ENCODE assay signal across 20 mouse cellular contexts in the genomic region with DNA sequence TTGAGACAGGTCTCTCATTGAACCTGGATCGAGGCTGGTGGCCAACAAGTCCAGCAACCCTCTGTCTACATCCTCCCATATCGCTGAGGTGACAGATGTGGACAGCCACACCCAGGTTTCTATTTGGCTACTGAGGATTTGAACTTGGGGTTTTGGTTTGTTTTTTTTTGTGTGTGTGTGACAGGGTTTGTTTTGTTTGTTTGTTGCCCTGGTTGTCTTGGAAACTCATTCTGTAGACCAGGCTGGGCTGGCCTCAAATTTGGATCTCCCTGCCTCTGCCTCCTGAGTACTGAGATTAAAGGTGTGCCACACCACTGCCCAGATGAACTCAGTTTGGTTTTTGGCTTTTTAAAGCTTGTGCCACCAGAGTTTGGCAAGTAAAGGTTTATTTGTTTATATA. TPM values are rescaled to one million over a fixed set of nuclear protein-coding genes. Genes with fewer than 3 reads are reported as not detected.
A peak's percentile ranks its signal among the peaks of the same experiment; 100 is the strongest.
DNase-seq lines count a peak whose midpoint lies in the region; ATAC-seq and TF ChIP-seq lines count a peak whose summit lies in the region.
"Had no signal": no experiment of that assay in that cellular context is flagged by ENCODE, and none has a peak within 500 bp of the region (broad histone marks: within the 10 kb centered on the region; RNA-seq: fewer than 3 reads in every experiment).

No protein-coding gene starts in this region.

- no peak overlapping the region for H3K4me2 ChIP-seq in liver, embryonic 12.5 days
- no peak overlapping the region for H3K4me2 ChIP-seq in liver, embryonic 11.5 days
- no peak overlapping the region for H3K4me2 ChIP-seq in CH12.LX (ENCODE audit: insufficient read depth, low read depth, poor library complexity, severe bottlenecking)
- H3K4me2 ChIP-seq: forebrain, embryonic 15.5 days had no signal

- H3K4me3 ChIP-seq in gastrocnemius, adult 2 months: no peak overlapping the region
- H3K4me3 ChIP-seq in liver, embryonic 12.5 days: no peak overlapping the region
- H3K4me3 ChIP-seq in liver, embryonic 11.5 days (ENCODE audit: low read depth, low read length): no peak overlapping the region
- H3K4me3 ChIP-seq in CH12.LX (replicated peaks in 1 of 3; ENCODE audit: low read depth in 2 of 3, low read length in 2 of 3, poor library complexity in 1 of 3): no peak overlapping the region
- H3K4me3 ChIP-seq in layer of hippocampus, adult 2 months: no peak overlapping the region
- H3K4me3 ChIP-seq: forebrain, embryonic 15.5 days; heart, embryonic 10.5 days had no signal

- DNase-seq in gastrocnemius, adult 2 months: no peak
- DNase-seq in gastrocnemius, postnatal 4 days (ENCODE audit: low spot score in 2 of 2): no peak
- DNase-seq in liver, embryonic 11.5 days (ENCODE audit: low spot score): no peak
- DNase-seq in CH12.LX (ENCODE audit: extremely low read depth): no peak
- peak; percentile 85 for DNase-seq in induced T-regulatory cell, adult 2 months (ENCODE audit: low read depth)
- no peak for DNase-seq in layer of hippocampus, adult 2 months (ENCODE audit: low spot score in 2 of 2)
- DNase-seq in gastrocnemius, adult 18-20 months (ENCODE audit: low spot score): no peak
- DNase-seq: adrenal gland, adult 2 months; adrenal gland, postnatal 25 days; cerebellum, adult 2 months; cerebellum, postnatal 10 days; heart, postnatal 36 days; kidney, adult 11 months; kidney, adult 9 months had no signal

- peaks cover 55% of the 10 kb centered on the region for H3K79me2 ChIP-seq in CH12.LX (replicated peaks; ENCODE audit: control insufficient read depth, extremely low read depth, insufficient read depth, poor library complexity, severe bottlenecking)

- peaks cover 28% of the 10 kb centered on the region for H3K4me1 ChIP-seq in liver, embryonic 12.5 days
- 0 out of 2 replicates have a peak, but pooled peaks cover 2% of the 10 kb centered on the region for H3K4me1 ChIP-seq in liver, embryonic 11.5 days (replicated peaks; ENCODE audit: control insufficient read depth, insufficient read depth, low read length)
- H3K4me1 ChIP-seq in CH12.LX (ENCODE audit: control insufficient read depth in 1 of 2, insufficient read depth in 2 of 2): peaks cover 0 to 39% of the 10 kb centered on the region in 2 experiments; a peak in 3 of 4 replicates

- peak overlapping the region; percentile 99 for H3K27ac ChIP-seq in gastrocnemius, adult 2 months
- 0 out of 2 replicates have a peak overlapping the region, but pooled peaks have one; percentile 6 for H3K27ac ChIP-seq in liver, embryonic 12.5 days
- no peak overlapping the region for H3K27ac ChIP-seq in liver, embryonic 11.5 days (ENCODE audit: low read depth, low read length)
- no peak overlapping the region for H3K27ac ChIP-seq in CH12.LX (ENCODE audit: insufficient read depth, low read depth)
- H3K27ac ChIP-seq in layer of hippocampus, adult 2 months: no peak overlapping the region
- H3K27ac ChIP-seq: forebrain, embryonic 15.5 days; heart, embryonic 10.5 days had no signal

- TF ChIP-seq CTCF in gastrocnemius, adult 2 months (IDR thresholded peaks at IDR 0.05): no peak
- 0 out of 4 replicates have a peak, but pooled peaks of 1 of the 2 experiments have one; percentile 0 for TF ChIP-seq CTCF in CH12.LX (conservative IDR thresholded peaks at IDR 0.05 in 1 of 2, IDR thresholded peaks at IDR 0.05 in 1 of 2; ENCODE audit: low read depth in 2 of 2, low read length in 2 of 2)
- TF ChIP-seq CTCF in layer of hippocampus, adult 2 months (conservative IDR thresholded peaks at IDR 0.05): no peak

- intact Hi-C loops in gastrocnemius, adult 2 months (cut with DNase I): no loop called here

- no peak for ATAC-seq in liver, embryonic 12.5 days
- ATAC-seq in liver, embryonic 11.5 days (replicated peaks; ENCODE audit: low FRiP score): no peak
- ATAC-seq: forebrain, embryonic 15.5 days; hindbrain, embryonic 16.5 days had no signal

- in situ Hi-C loops in CH12.LX (cut with MboI; ENCODE audit: low pct_ligation_motif_present, low pct_unique_long_range_greater_than_20kb, low sequenced_read_pairs): loop anchor here (5.0 kb wide), 1 partner anchor 34 kb away; no protein-coding TSS in a partner anchor

- no peak for TF ChIP-seq EP300 in CH12.LX (IDR thresholded peaks at IDR 0.05; ENCODE audit: low read length)

- 0 out of 2 replicates have a peak, but pooled peaks have one; percentile 13 for TF ChIP-seq POLR2A in CH12.LX (IDR thresholded peaks at IDR 0.05; ENCODE audit: low read depth, low read length)

- dilution Hi-C loops in CH12.LX (cut with MboI; ENCODE audit: extremely low pct_ligation_motif_present, extremely low pct_unique_long_range_greater_than_20kb, low sequenced_read_pairs): no loop called here

- peaks cover 66% of the 10 kb centered on the region for H3K36me3 ChIP-seq in liver, embryonic 12.5 days
- peaks cover 21% of the 10 kb centered on the region for H3K36me3 ChIP-seq in liver, embryonic 11.5 days (ENCODE audit: control insufficient read depth, insufficient read depth, low read length)
- H3K36me3 ChIP-seq in CH12.LX (replicated peaks in 1 of 2; ENCODE audit: control insufficient read depth in 1 of 2, insufficient read depth in 1 of 2, low read length in 1 of 2): peaks cover 40 to 68% of the 10 kb centered on the region in 2 experiments

- 89% methylated on average over 2 of the region's 2 CpGs for WGBS in liver, embryonic 12.5 days (ENCODE audit: insufficient replicate concordance)
- 98% methylated on average over 2 of the region's 2 CpGs for WGBS in liver, embryonic 11.5 days

- H3K9ac ChIP-seq in liver, embryonic 12.5 days: no peak overlapping the region
- no peak overlapping the region for H3K9ac ChIP-seq in liver, embryonic 11.5 days (ENCODE audit: low read depth, low read length)
- H3K9ac ChIP-seq in CH12.LX (ENCODE audit: insufficient read depth, low read depth): no peak overlapping the region
- H3K9ac ChIP-seq: forebrain, embryonic 15.5 days had no signal

- no peak for TF ChIP-seq RAD21 in CH12.LX (IDR thresholded peaks at IDR 0.05; ENCODE audit: low read depth, low read length)

- H3K27me3 ChIP-seq in liver, embryonic 12.5 days (replicated peaks): no peaks in the 10 kb centered on the region
- H3K27me3 ChIP-seq in liver, embryonic 11.5 days (replicated peaks; ENCODE audit: control insufficient read depth, insufficient read depth, low read length): no peaks in the 10 kb centered on the region
- H3K27me3 ChIP-seq in CH12.LX (replicated peaks): no peaks in the 10 kb centered on the region
- H3K27me3 ChIP-seq: forebrain, embryonic 15.5 days had no signal

- no peaks in the 10 kb centered on the region for H3K9me3 ChIP-seq in liver, embryonic 12.5 days (replicated peaks)
- H3K9me3 ChIP-seq in liver, embryonic 11.5 days (ENCODE audit: control insufficient read depth, low read length): no peaks in the 10 kb centered on the region
- H3K9me3 ChIP-seq in CH12.LX (replicated peaks; ENCODE audit: low read length): peaks cover 3% of the 10 kb centered on the region
- H3K9me3 ChIP-seq: forebrain, embryonic 15.5 days; heart, embryonic 10.5 days had no signal

RNA-seq across cellular contexts. Expression of a gene that starts 5.3 kb away (rescaled TPM):
- 10 to 100 TPM in 1 of 2 experiments, 1 to 10 TPM in 1; 9.1 to 12.0 TPM for total RNA-seq in gastrocnemius, adult 2 months (2021)
- 10 to 100 TPM; 18.0 to 18.8 TPM for total RNA-seq in gastrocnemius, postnatal 4 days (2021)
- polyA plus RNA-seq in liver, embryonic 12.5 days (2016; fragmentation: Nextera tagmentation; extraction: Ambion mirVana): 11.0 and 11.4 TPM in 2 replicates
- 9.1 and 9.3 TPM in 2 replicates for polyA plus RNA-seq in liver, embryonic 11.5 days (2014; fragmentation: Nextera tagmentation; extraction: Ambion mirVana)
- 14.7 and 18.2 TPM in 2 replicates for total RNA-seq in CH12.LX (2012; rRNA removed)
- total RNA-seq in CH12.LX (2014; rRNA removed): 15.4 and 16.6 TPM in 2 replicates
- 20.6 and 21.1 TPM in 2 replicates for polyA plus RNA-seq in CH12.LX (2012; ENCODE audit: insufficient read length, low read depth)
- 10 to 100 TPM; 15.4 to 20.0 TPM for total RNA-seq in layer of hippocampus, adult 2 months (2021)
- total RNA-seq in gastrocnemius, adult 18-20 months (2021): 10 to 100 TPM in 1 of 2 experiments, 1 to 10 TPM in 1; 7.1 to 10.0 TPM

RNA-seq across cellular contexts. Expression of a gene that starts 5.5 kb away (rescaled TPM):
- 10 to 100 TPM; 13.7 to 16.4 TPM for total RNA-seq in gastrocnemius, adult 2 months (2021)
- total RNA-seq in gastrocnemius, postnatal 4 days (2021): 10 to 100 TPM; 48.1 to 49.2 TPM
- polyA plus RNA-seq in liver, embryonic 12.5 days (2016; fragmentation: Nextera tagmentation; extraction: Ambion mirVana): 59.6 and 60.9 TPM in 2 replicates
- polyA plus RNA-seq in liver, embryonic 11.5 days (2014; fragmentation: Nextera tagmentation; extraction: Ambion mirVana): 93.6 and 102 TPM in 2 replicates
- 55.3 and 82.3 TPM in 2 replicates for total RNA-seq in CH12.LX (2012; rRNA removed)
- 66.3 and 71.1 TPM in 2 replicates for total RNA-seq in CH12.LX (2014; rRNA removed)
- polyA plus RNA-seq in CH12.LX (2012; ENCODE audit: insufficient read length, low read depth): 123 and 128 TPM in 2 replicates
- total RNA-seq in layer of hippocampus, adult 2 months (2021): 10 to 100 TPM; 67.5 to 77.5 TPM
- total RNA-seq in gastrocnemius, adult 18-20 months (2021): 10 to 100 TPM; 12.4 to 17.1 TPM

RNA-seq across cellular contexts. Expression of a gene that starts 8.9 kb away (rescaled TPM):
- total RNA-seq in gastrocnemius, adult 2 months (2021): 10 to 100 TPM; 52.0 to 84.9 TPM
- 10 to 100 TPM; 30.9 to 34.4 TPM for total RNA-seq in gastrocnemius, postnatal 4 days (2021)
- 4.3 and 4.5 TPM in 2 replicates for polyA plus RNA-seq in liver, embryonic 12.5 days (2016; fragmentation: Nextera tagmentation; extraction: Ambion mirVana)
- polyA plus RNA-seq in liver, embryonic 11.5 days (2014; fragmentation: Nextera tagmentation; extraction: Ambion mirVana): 8.6 and 8.7 TPM in 2 replicates
- total RNA-seq in CH12.LX (2012; rRNA removed) (10.0 and 11.5 TPM in 2 replicates), CH12.LX (2014; rRNA removed) (9.5 and 10.0 TPM in 2 replicates)
- 23.9 and 24.2 TPM in 2 replicates for polyA plus RNA-seq in CH12.LX (2012; ENCODE audit: insufficient read length, low read depth)
- total RNA-seq in layer of hippocampus, adult 2 months (2021): 100 to 1,000 TPM; 287 to 294 TPM
- total RNA-seq in gastrocnemius, adult 18-20 months (2021): 10 to 100 TPM; 69.8 to 83.1 TPM

RNA-seq across cellular contexts. Expression of a gene that starts 18.4 kb away (rescaled TPM):
- total RNA-seq in gastrocnemius, adult 2 months (2021): under 1 TPM in 1 of 2 experiments, not detected in 1; 0.11 TPM
- total RNA-seq in gastrocnemius, postnatal 4 days (2021): under 1 TPM in 1 of 2 experiments, not detected in 1; 0.18 TPM
- 0.33 and 0.38 TPM in 2 replicates for polyA plus RNA-seq in liver, embryonic 12.5 days (2016; fragmentation: Nextera tagmentation; extraction: Ambion mirVana)
- polyA plus RNA-seq in liver, embryonic 11.5 days (2014; fragmentation: Nextera tagmentation; extraction: Ambion mirVana): 0.95 and 1.0 TPM in 2 replicates
- total RNA-seq in CH12.LX (2012; rRNA removed): not detected in 2 replicates
- total RNA-seq in CH12.LX (2014; rRNA removed): not detected in 2 replicates
- not detected in 2 replicates for polyA plus RNA-seq in CH12.LX (2012; ENCODE audit: insufficient read length, low read depth)
- under 1 TPM; 0.25 to 0.54 TPM for total RNA-seq in layer of hippocampus, adult 2 months (2021)
- total RNA-seq in gastrocnemius, adult 18-20 months (2021): not detected
- total RNA-seq: heart, postnatal 36 days had no signal
- polyA plus RNA-seq: embryonic facial prominence, embryonic 11.5 days; hindbrain, embryonic 11.5 days had no signal

RNA-seq across cellular contexts. Expression of a gene that starts 28.0 kb away (rescaled TPM):
- under 1 TPM in 1 of 2 experiments, not detected in 1; 0.31 TPM for total RNA-seq in gastrocnemius, adult 2 months (2021)
- total RNA-seq in gastrocnemius, postnatal 4 days (2021): under 1 TPM; 0.16 to 0.29 TPM
- not detected in 2 replicates for polyA plus RNA-seq in liver, embryonic 12.5 days (2016; fragmentation: Nextera tagmentation; extraction: Ambion mirVana)
- 0.08 and 0.25 TPM in 2 replicates for polyA plus RNA-seq in liver, embryonic 11.5 days (2014; fragmentation: Nextera tagmentation; extraction: Ambion mirVana)
- total RNA-seq in CH12.LX (2012; rRNA removed) (0.17 TPM in 1 of 2 replicates, not detected in the other), CH12.LX (2014; rRNA removed) (not detected in 2 replicates)
- polyA plus RNA-seq in CH12.LX (2012; ENCODE audit: insufficient read length, low read depth): 0.30 and 0.33 TPM in 2 replicates
- total RNA-seq in layer of hippocampus, adult 2 months (2021): under 1 TPM; 0.37 to 0.69 TPM
- total RNA-seq in gastrocnemius, adult 18-20 months (2021): not detected
- total RNA-seq: adrenal gland, adult 2 months; heart, postnatal 36 days had no signal
- polyA plus RNA-seq: adrenal gland, adult 2 months; forebrain, embryonic 15.5 days; hindbrain, embryonic 16.5 days had no signal

Comparison
In these comparisons a context has a peak if more than half of its experiments do, and no peak if none do; other contexts are left out.
1. H3K27ac ChIP-seq: peak in gastrocnemius, adult 2 months (single experiment) and liver, embryonic 12.5 days (single experiment); none in liver, embryonic 11.5 days (single experiment), CH12.LX (single experiment) and layer of hippocampus, adult 2 months (single experiment).